Mouse (Mus musculus): Measurements from ENCODE around the gene Diaph2.

DNA sequence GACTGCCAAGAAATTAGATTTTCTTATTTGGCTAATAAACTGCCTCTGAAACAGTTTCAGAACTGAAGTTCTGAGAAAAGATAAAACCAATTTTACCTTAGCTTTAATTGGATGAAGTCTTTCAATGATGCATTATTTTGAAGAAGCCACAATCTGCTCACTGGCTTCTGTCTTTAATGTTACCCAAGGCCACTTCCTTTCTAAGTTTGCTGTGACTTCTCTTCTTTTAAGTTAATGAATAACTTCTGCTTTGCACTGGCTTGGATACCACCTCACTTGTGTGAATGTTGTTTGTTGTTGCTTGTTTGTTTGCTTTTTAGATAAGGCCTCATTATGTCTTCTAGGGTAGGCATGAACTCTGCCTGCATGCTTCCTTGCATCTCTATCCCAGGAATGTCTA is 10.3 kb upstream of the Diaph2 start:
- TF ChIP-seq MAX (IDR thresholded peaks at IDR 0.05) = no peak
- no peak for TF ChIP-seq CTCF (IDR thresholded peaks at IDR 0.05; ENCODE audit: control insufficient read depth, insufficient read depth, insufficient read length)
- no peak for TF ChIP-seq FOSL1 (IDR thresholded peaks at IDR 0.05; ENCODE audit: insufficient read depth, low read length, poor library complexity, severe bottlenecking)
